Mouse (Mus musculus): ENCODE data around the gene Rprd2. TPM values are rescaled to one million over a fixed set of nuclear protein-coding genes. Genes with fewer than 3 reads are reported as not detected.

Gene Rprd2
- polyA plus RNA-seq, 1 experiment: 8.7 TPM

GRCm38 (mm10) chr3:95761771-95762170 is 56.9 kb downstream of the Rprd2 start:
- no peak for TF ChIP-seq GATA1 (IDR thresholded peaks at IDR 0.05; ENCODE audit: low read length)

GRCm38 (mm10) chr3:95760656-95761055 is 58.0 kb downstream of the Rprd2 start:
- no peak for TF ChIP-seq GATA1 (IDR thresholded peaks at IDR 0.05; ENCODE audit: low read length)

DNA sequence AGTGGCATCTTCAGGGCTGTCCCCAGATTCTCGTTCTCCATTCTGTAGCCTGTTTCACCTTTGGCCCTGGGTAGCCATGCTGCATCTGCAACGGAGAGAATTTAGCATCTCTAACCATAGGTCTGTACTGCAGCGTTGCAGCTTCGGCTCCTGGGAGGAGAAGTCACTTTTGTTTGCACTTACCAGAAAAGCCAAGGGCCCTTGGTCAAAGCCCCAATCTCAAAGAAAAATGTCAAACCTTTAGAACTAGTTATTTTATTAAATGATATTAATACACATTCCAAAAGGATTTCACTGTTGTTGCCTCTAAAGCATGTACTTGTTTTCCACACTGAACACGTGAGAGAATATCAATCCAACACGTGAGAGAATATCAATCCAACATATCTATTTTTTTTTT is 58.6 kb downstream of the Rprd2 start, which contains the start of gene Tars2:
Gene Tars2 (minus strand): TSS at position 101 of the 400 bp plus-strand sequence.
- no peak for TF ChIP-seq GATA1 (IDR thresholded peaks at IDR 0.05; ENCODE audit: low read length)

DNA sequence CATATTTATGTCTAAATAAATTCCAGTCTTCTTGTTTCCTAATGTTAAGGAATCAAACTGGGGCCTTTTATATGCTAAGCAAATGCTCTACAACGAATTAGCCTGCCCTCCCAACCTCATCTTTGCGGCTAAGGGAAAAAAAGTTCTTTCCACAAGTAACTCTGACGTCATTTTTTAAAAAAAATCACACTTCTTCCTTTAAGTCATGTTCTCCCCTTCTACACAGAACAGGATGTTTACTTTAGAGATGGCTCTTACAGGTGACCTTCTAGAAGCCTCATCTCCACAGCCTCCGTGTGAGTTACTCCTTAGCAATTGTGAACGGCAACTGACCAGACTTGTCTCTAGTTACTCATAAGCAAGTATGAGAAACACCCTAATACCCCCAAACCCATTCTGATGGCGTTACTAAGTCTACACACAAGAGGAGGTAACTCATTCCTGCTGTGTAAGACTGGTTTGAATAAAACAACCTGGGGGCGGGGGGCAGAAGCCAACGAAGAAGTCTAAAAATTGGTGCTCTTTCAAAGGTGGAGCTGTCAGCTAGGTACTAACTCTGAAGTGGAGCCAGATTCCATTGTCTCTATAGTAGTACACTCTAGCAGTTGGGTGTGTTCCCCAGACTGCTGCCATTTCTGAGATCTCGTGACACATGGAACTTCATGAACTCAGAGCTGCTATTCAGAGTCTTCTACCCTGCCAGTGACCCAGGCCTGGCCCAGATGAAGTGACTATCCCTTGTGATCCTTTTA is 60.0 kb downstream of the Rprd2 start:
- no peak for TF ChIP-seq GATA1 (IDR thresholded peaks at IDR 0.05; ENCODE audit: low read length)

GRCm38 (mm10) chr3:95756808-95757207 is 61.9 kb downstream of the Rprd2 start:
- TF ChIP-seq GATA1 (IDR thresholded peaks at IDR 0.05; ENCODE audit: low read length): no peak

DNA sequence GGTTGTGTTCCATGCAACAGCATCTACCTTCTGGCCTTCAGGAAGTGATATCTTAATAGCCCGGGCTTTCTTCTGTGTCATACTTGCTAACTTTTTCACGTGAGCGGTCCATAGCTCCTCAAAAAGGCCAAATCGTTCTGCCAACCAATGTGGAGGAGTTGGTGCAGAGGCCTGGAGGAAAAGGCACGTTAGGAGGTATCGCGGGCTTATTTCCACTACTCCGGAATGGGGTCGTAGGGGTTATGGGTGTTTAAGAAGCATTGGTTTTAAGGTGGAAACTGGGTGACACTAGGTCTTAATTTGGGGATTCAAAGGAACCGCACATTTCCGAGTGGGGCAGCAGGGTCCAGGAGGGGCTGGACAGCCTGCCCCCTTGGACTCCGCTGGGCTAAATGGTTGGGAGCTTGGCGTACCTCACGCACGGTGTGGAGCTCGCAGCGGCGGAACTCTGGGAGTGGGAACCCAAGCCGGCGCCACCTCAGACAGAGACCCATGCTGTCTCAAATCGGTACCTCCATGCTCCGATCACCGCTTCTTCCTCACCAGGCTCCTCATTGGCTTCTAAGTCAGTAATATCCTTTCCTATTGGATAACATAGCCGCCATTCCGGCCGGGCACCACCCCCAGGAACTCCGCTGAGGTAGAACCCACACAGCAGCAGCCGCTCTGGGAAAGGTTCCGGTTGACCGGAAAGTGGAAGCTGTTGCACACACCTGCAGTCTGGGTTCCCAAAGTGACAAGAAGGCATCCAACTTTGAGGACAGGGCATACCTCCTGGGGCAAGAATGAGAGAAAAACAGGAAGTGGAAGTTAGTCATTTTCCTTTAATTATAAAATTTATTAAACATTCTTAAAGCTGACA is 64.1 kb downstream of the Rprd2 start:
- TF ChIP-seq GATA1 (IDR thresholded peaks at IDR 0.05; ENCODE audit: low read length): no peak

GRCm38 (mm10) chr3:95752935-95753334 is 65.7 kb downstream of the Rprd2 start:
- no peak for TF ChIP-seq GATA1 (IDR thresholded peaks at IDR 0.05; ENCODE audit: low read length)

DNA sequence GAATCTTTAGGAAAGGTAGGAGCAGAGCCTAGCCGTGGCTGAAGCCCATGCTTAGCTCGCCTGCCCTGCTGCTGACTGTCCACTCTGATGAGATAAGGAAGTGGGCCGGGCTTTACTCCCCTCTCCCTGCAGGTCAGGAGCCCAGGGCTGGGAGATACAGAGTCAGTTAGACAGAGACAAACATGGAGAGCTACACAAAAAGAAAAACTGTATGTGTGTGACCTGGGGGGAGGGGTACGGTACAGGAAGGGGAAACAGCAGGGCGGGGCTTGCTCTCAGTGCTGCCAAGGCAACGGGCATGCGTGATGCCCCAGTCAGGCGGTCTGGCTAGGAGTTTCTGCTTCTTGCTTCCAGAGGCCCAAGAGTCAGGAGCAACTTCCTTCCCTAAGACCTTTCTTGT is 78.3 kb downstream of the Rprd2 start:
- no peak for TF ChIP-seq GATA1 (IDR thresholded peaks at IDR 0.05; ENCODE audit: low read length)

- TF ChIP-seq GATA1 (IDR thresholded peaks at IDR 0.05; ENCODE audit: low read length): no peak
Measured at GRCm38 (mm10) chr3:95739353-95740104, 79.1 kb downstream of the Rprd2 start, which contains the start of gene Ecm1. Ecm1 (minus strand) TSS chr3:95739569.

DNA sequence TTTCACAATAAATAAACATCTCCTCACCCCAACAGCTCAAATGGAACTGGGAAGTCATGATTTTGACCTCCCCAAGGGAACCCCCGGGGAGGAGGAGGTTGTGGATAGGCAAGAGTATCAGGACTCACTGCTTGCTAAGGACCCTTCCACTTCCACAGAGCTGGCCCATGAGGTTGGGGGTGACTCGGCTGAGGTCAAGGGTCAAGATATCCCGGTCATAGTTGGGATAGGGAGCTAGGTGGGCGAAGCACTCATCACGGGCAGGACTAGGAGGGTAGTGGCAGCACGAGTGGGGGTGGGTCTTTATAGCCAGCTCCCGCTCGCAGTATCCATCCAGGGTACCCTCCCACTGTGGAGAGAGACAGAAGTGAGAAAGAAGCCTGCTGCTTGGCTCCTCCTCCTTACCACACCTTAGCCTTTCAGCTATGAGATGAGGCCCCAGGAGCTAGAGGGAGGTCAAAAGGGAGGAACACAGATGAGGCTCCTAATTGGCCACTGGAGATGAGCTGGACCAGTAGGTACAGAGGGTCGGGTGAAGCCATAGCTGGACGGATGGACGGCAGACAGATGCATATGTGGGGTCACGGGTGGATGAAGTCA is 83.5 kb downstream of the Rprd2 start:
- no peak for TF ChIP-seq GATA1 (IDR thresholded peaks at IDR 0.05; ENCODE audit: low read length)

DNA sequence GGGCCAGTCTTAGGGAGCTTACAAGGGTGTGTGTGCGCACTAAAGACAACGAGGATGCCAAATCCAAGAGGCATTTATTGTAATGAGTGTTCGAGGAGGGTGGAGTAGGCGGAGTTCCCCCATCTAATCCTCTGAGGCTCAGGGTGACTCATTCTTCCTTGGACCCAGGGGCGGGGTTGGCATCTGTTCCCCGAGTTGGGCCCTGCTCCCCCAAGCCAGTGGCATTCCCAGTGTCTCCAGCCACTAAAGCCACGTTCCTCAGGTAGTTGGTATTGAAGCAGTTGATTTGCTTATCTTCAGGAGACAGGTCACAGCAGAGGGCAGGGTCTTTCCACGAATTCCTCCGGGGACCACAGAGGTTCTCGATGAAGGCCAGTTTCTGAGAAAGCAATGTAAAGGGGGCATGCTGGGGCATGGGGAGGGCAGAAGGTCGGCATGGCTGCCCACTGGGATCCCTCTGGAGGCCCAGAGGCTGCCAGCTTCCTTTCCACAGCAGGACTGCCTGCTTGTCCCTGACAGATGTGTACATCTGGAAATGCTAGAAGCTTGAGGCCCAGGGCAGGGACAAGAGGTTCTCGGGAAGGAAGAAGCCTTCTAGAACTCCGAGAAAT is 84.5 kb downstream of the Rprd2 start:
- no peak for TF ChIP-seq GATA1 (IDR thresholded peaks at IDR 0.05; ENCODE audit: low read length)

- TF ChIP-seq GATA1 (IDR thresholded peaks at IDR 0.05; ENCODE audit: low read length): no peak
Measured at GRCm38 (mm10) chr3:95732744-95733521, 85.7 kb downstream of the Rprd2 start.

- TF ChIP-seq GATA1 (IDR thresholded peaks at IDR 0.05; ENCODE audit: low read length): no peak
Measured at GRCm38 (mm10) chr3:95732297-95732696, 86.4 kb downstream of the Rprd2 start.

GRCm38 (mm10) chr3:95731802-95732201 is 86.9 kb downstream of the Rprd2 start:
- TF ChIP-seq GATA1 (IDR thresholded peaks at IDR 0.05; ENCODE audit: low read length): no peak

Data from G1E-ER4 (cell line).